19 mouse cellular contexts compared by ENCODE assay signal in the genomic region with DNA sequence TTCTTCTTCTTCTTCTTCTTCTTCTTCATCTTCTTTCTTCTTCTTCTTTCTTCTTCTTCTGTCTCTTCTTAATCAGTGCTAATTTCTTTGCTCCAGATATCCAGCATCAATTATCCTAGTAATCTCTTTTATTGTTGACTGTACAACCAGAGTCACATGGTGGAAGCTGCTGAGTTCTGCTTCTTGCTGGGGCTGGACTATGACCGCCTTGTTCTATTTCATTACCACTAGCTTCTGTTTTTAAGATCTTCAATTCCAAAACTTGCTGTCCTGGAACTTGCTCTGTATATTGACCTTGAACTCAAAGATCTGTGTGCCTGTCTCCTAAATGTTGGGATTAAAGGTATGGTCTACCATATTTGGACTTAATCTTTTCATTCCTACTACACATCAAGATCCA.
DNase-seq lines count a peak whose midpoint lies in the region; TF ChIP-seq lines count a peak whose summit lies in the region.
"Had no signal": no experiment of that assay in that cellular context is flagged by ENCODE, and none has a peak within 500 bp of the region (broad histone marks: within the 10 kb centered on the region; RNA-seq: fewer than 3 reads in every experiment).

No protein-coding gene starts in this region.

- no peaks in the 10 kb centered on the region for H3K4me1 ChIP-seq in kidney, adult 2 months (ENCODE audit: control insufficient read depth, insufficient read depth, low read length)

- no peak overlapping the region for H3K4me3 ChIP-seq in kidney, adult 2 months (ENCODE audit: insufficient read depth, low read depth, low read length)

- no peak for TF ChIP-seq CTCF in kidney, adult 2 months (conservative IDR thresholded peaks at IDR 0.05; ENCODE audit: insufficient read depth, insufficient read length, low read depth, low read length)

- WGBS in kidney, adult 2 months, result 74% methylated on average over 1 of the region's 1 CpGs

- H3K27me3 ChIP-seq in kidney, adult 2 months (replicated peaks; ENCODE audit: control insufficient read depth, insufficient read depth, low read length), result no peaks in the 10 kb centered on the region
- H3K27me3 ChIP-seq: CH12.LX, Patski had no signal

- H3K36me3 ChIP-seq in kidney, adult 2 months (ENCODE audit: control insufficient read depth, insufficient read depth, low read length), result no peaks in the 10 kb centered on the region
- H3K36me3 ChIP-seq: G1E had no signal

- H3K27ac ChIP-seq in kidney, adult 2 months (ENCODE audit: insufficient read depth, low read depth, low read length), result no peak overlapping the region

- DNase-seq in kidney, adult 2 months, result peak; percentile 74
- no peak for DNase-seq in kidney, adult 11 months
- peak; percentile 72 for DNase-seq in kidney, adult 9 months
- DNase-seq in kidney, adult 18-20 months, result no peak
- DNase-seq in kidney, postnatal 36 days, result peak; percentile 12 to 30
- no peak for DNase-seq in kidney, postnatal 25 days
- DNase-seq: adrenal gland, adult 2 months; adrenal gland, adult 8-10 months; adrenal gland, postnatal 10 days; adrenal gland, postnatal 14 days; adrenal gland, postnatal 25 days; adrenal gland, postnatal 36 days; B cell, adult 2 months; cerebellum, adult 11 months; cerebellum, adult 11-12 months; cerebellum, adult 18-20 months had no signal

- TF ChIP-seq POLR2A in kidney, adult 2 months (IDR thresholded peaks at IDR 0.05; ENCODE audit: low read depth, low read length), result no peak

Comparison
In these comparisons a context has a peak if more than half of its experiments do, and no peak if none do; other contexts are left out.
1. DNase-seq: peak in kidney, adult 2 months (single experiment), kidney, adult 9 months (single experiment) and kidney, postnatal 36 days (2 of 2); none in kidney, adult 11 months (single experiment), kidney, adult 18-20 months (single experiment) and kidney, postnatal 25 days (0 of 2).